Mouse (Mus musculus) fat pad, adult 2 months (tissue): ENCODE results near the gene Aff1.

Experiments used
- DNase-seq: peaks from one replicate; pipeline ENCODE4 v3.0.0-alpha.2; 2011; ENCODE audit warnings: low read depth, low spot score; ENCODE audit errors: extremely low read depth

Aff1 gene

DNA sequence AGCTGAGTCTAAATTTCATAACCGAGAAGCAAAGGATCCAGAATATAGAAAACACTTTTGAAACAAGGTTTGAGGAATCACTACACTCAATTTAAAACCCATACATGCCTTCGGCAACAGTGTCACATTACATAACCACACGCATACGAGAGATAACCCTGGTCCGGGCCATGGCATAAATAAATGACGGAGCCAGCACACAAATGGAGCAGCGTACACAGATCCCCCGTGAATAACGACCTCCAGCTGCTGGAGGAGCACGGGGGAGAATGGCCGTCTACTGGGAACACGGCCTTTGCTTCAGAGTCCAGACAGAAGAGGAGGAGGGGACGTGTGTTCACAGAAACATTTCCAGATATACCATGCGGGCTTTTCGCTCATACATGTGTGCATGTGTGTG is 197.6 kb downstream of the Aff1 start:
- DNase-seq, result no peak

DNA sequence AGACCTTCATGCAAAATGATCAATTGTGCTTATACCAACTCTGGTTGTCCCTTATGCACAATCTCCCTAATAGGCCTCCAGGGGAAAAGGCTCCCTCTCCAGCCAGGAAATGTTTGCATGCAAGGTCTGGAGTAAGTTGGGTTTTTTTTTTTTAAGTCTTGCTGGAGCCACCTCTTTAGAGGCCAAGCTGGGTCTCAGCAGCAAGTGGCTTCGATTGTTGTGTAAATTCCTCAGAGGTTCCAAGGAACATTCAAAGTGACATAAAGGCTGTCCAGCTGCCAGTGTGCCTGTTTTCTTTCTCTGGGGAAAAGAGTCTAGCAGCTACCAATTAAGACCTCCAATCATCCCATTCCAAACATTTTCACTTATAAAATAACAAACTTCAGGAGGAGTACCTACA is 206.1 kb downstream of the Aff1 start:
- no peak for DNase-seq
